Mouse (Mus musculus) thymus, adult 2 months (tissue): ENCODE results near the gene Zbtb8os. TPM values are rescaled to one million over a fixed set of nuclear protein-coding genes. Genes with fewer than 3 reads are reported as not detected.

ENCODE experiments used
- DNase-seq: peaks from one replicate; pipeline ENCODE4 v3.0.0; 2021
- H3K27ac ChIP-seq: fragments of 200-500 bp; 2 replicates; pipeline ENCODE4 v1.5.1; 2012; ENCODE audit warnings: low read length, control low read depth; ENCODE audit not compliant: control insufficient read depth, insufficient read depth
- H3K27me3 ChIP-seq: fragments of 200-500 bp; 2 replicates; pipeline ENCODE4 v1.6.1; 2012; ENCODE audit warnings: mild to moderate bottlenecking, low read length, moderate library complexity, mixed read lengths; ENCODE audit not compliant: control insufficient read depth, insufficient read depth
- H3K36me3 ChIP-seq: fragments of 200-500 bp; 2 replicates; pipeline ENCODE4 v1.6.1; 2012; ENCODE audit warnings: mild to moderate bottlenecking, low read length, moderate library complexity; ENCODE audit not compliant: control insufficient read depth, insufficient read depth
- H3K4me1 ChIP-seq: fragments of 200-500 bp; replicated peaks from 2 replicates; pipeline ENCODE4 v1.6.1; 2012; ENCODE audit warnings: low read length; ENCODE audit not compliant: control insufficient read depth, insufficient read depth
- H3K4me3 ChIP-seq: fragments of 200-500 bp; 2 replicates; pipeline ENCODE4 v1.5.1; 2012; ENCODE audit warnings: mild to moderate bottlenecking, low read length, control low read depth, moderate library complexity; ENCODE audit not compliant: control insufficient read depth, insufficient read depth
- CTCF ChIP-seq: fragments of 200-500 bp; IDR thresholded peaks from 2 replicates; pipeline ENCODE4 v1.5.1; 2012; ENCODE audit warnings: mild to moderate bottlenecking, control low read depth, low read length, moderate library complexity, borderline replicate concordance; ENCODE audit not compliant: control insufficient read depth, poor library complexity, insufficient read depth; ENCODE audit errors: extremely low read depth
- POLR2A ChIP-seq: fragments of 200-500 bp; IDR thresholded peaks from 2 replicates; pipeline ENCODE4 v1.6.1; 2012; ENCODE audit warnings: mild to moderate bottlenecking, low read length, control low read depth, moderate library complexity; ENCODE audit not compliant: control insufficient read depth, poor library complexity, insufficient read depth; ENCODE audit errors: extremely low read depth
- WGBS: fragments of 180-500 bp; shearing (Covaris S2); methylation state at CpG from one replicate; pipeline ENCODE4 v1.1.7; 2018; 5-methylcytosine and 5-hydroxymethylcytosine counted together
- polyA plus RNA-seq: library from polyadenylated mRNA; depleted of rRNA; stranded (reverse); fragments of >200 nt; gene quantifications from 2 replicates; pipeline ENCODE4 v1.2.3, GENCODE M21; 2012

Zbtb8os gene
- polyA plus RNA-seq, 1 experiment = 14.3 TPM

DNA sequence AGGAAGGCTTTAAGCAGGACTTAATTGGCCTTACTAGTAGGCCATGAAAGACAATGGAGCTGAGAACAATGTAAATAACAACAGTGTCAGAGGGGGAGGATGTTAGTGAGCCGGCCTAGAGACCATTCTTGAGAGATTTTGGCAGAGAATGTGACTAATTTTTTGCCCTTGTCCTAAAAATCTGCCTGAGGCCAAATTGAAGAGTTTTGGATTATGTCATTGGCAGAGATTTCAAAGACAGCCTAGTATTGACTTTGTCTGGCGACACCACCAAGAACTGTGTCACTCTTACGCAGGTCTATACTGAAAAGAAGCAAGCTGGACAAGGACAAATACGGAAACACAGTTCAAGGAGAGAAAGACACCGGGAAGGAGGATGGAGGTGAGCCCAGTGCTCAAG is 27.3 kb downstream of the Zbtb8os start:
- 93% methylated on average over 5 of the region's 5 CpGs for WGBS
- peaks cover 9% of the 10 kb centered on the region for H3K4me1 ChIP-seq

DNA sequence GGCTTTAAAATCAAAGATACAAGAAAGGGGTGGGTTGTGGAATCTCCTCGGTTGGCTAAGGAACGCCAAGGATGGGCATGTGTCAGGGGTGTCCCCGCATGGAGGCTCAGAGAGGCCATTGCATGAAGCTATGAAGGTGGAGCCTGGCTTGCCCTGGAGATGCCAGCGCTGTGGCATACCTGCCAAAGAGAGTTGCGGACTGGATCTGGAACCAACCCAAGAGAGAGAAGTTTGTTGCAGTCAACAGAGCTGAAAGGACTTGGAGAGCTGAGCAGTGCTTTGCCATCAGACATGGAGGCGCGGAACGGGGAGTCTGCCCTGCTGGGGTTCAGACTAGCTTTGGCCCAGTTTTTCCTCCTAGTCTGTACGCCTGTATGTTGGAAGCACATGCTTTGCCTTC is 28.0 kb downstream of the Zbtb8os start:
- DNase-seq = no peak
- 97% methylated on average over 9 of the region's 9 CpGs for WGBS
- TF ChIP-seq POLR2A (no peak), CTCF (no peak)
- Histone ChIP-seq H3K4me3 (no peak overlapping the region), H3K4me1 (peaks cover 9% of the 10 kb centered on the region), H3K27me3 (no peaks in the 10 kb centered on the region), H3K36me3 (no peaks in the 10 kb centered on the region), H3K27ac (no peak overlapping the region)

More for the DNA sequence above, 27.3 kb downstream of the Zbtb8os start:
- no peaks in the 10 kb centered on the region for H3K36me3 ChIP-seq
- TF ChIP-seq CTCF (no peak), POLR2A (no peak)
- no peak overlapping the region for H3K27ac ChIP-seq
- H3K27me3 ChIP-seq = no peaks in the 10 kb centered on the region
- H3K4me3 ChIP-seq = no peak overlapping the region
- DNase-seq = no peak

DNA sequence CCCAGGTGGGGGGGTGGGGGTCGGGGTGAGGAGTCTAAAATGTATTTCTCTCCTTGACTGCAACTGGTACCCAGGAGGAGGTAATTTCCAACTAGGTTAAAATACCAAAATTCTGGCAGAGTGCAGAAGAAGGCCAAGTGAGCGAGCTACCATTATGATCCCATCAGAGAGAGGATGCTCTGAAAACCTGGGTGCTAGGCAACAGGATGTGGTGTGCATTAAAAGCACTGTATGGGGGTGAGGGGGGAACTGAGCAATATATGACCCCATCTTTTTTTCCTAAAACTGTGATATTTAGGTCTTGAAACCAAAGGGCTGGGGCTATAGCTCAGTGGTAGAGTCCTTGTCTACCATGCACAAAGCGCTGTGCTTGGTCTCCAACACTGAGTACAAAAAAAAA is 28.9 kb downstream of the Zbtb8os start:
- 86% methylated on average over 3 of the region's 3 CpGs for WGBS
- Histone ChIP-seq H3K36me3 (no peaks in the 10 kb centered on the region), H3K27ac (peak overlapping the region; percentile 28; the same call in 1 of the 2 replicates), H3K4me1 (peaks cover 9% of the 10 kb centered on the region), H3K27me3 (no peaks in the 10 kb centered on the region), H3K4me3 (no peak overlapping the region)
- no peak for DNase-seq
- TF ChIP-seq POLR2A (no peak), CTCF (no peak)

DNA sequence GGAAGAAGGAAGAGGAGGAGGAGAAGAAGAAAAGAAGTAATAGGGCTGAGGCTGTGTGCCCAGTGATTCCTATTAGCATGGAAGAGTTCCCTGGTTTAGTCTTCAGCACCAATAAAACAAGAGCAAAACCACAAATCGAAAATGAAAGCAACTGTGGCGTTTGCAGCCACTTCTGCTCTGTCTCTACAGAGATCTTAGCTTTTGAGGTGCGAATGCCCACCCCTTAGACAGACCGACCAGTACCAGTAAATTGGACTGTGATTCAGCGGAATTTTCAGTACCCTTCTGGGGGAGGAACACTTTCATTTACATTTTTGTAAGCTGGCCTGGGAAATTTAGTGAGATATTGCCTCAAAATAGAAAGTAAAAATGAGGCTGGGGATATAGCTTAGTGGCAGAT is 29.7 kb downstream of the Zbtb8os start:
- Histone ChIP-seq H3K4me1 (peaks cover 9% of the 10 kb centered on the region), H3K36me3 (no peaks in the 10 kb centered on the region), H3K4me3 (no peak overlapping the region), H3K27me3 (no peaks in the 10 kb centered on the region), H3K27ac (no peak overlapping the region)
- WGBS = 5% methylated on average over 5 of the region's 5 CpGs
- DNase-seq = peak; percentile 25
- TF ChIP-seq CTCF (no peak), POLR2A (no peak)

DNA sequence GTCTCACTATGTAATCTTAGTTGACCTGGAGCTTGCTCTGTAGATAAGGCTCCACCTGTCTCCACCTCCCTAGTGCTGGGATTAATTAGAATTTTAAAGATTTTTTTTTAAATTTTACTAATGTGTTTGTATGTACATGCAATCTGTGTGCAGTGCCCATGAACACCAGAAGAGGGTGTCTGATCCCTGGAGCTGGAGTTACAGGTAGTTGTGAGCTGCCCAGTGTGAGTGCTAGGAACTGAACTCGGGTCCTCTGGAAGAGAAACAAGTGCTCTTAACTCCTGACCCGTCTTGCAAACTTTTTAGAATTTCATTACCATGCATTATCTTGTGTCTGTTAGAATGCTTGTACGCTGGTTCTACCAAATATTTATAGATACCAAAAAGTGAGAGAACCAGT is 35.9 kb downstream of the Zbtb8os start:
- H3K4me3 ChIP-seq = no peak overlapping the region
- no peak for DNase-seq
- peaks cover 6% of the 10 kb centered on the region for H3K4me1 ChIP-seq
- TF ChIP-seq CTCF (no peak), POLR2A (no peak)
- H3K27ac ChIP-seq = no peak overlapping the region
- no peaks in the 10 kb centered on the region for H3K27me3 ChIP-seq
- no peaks in the 10 kb centered on the region for H3K36me3 ChIP-seq
- over 99% methylated on average over 3 of the region's 3 CpGs for WGBS

DNA sequence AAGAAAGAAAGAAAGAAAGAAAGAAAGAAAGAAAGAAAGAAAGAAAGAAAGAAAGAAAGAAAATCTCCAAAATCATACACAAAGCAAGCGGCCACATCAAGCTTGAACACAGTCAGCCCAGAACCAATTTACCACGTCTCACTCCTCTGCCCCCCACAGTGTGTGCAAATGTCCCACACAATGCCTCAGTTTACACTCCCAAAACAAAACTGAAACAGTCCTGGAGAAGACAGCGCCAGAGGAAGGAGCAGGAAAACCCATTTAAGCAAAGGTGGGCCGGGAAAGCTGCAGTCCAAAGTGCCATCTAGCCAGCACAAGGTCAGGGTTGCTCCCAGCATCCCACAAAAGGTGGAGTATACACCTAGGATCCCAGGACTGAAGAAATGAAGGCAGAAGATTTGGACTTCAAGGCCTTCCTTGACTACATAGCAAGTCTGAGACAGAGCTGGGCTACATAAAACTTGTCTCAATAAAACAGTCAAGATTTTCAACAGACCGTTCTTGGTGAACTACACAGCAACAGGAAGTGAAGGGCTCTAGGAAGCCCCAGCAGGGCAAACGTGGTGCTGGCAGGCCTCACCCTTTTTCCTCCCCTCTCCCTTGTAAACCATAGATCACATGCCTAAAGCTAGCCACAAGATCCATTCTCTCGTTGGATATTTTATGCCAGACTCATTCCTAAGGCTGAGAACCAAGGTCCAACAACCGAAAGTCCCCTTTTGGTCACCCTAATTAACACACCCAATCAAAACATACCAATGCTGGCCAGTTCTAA is 37.9 kb downstream of the Zbtb8os start:
- TF ChIP-seq POLR2A = no peak
- TF ChIP-seq CTCF = no peak
- peak overlapping the region; percentile 31; the same call in 1 of the 2 replicates for H3K27ac ChIP-seq
- 56% methylated on average over 8 of the region's 8 CpGs for WGBS

DNA sequence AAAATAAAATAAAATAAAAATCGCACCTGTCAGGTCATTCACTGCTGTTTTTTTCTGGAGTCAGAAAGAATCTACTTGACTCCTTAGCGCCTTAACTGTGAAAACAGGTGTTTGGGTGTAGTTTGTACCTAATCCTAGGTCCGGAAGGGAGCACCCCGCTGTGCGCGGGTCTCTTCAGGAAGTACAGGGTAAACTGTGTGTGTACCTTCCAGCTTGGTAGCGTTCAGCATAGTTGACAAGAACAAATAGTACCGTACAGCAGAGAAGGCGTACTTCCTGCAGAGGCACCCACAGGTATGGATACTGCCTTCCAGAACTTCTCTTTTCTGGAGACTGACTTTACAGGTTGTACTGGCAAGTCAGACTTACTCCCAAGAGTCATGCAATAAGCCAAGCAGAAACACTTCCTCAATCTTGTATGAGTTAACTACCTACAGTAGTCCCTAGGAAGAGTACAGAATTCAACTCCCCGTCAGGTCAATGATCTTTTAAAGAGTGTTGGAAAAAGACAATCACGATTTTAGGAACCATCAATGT is 38.8 kb downstream of the Zbtb8os start:
- H3K36me3 ChIP-seq = no peaks in the 10 kb centered on the region
- 57% methylated on average over 11 of the region's 11 CpGs for WGBS
- no peaks in the 10 kb centered on the region for H3K27me3 ChIP-seq
- H3K27ac ChIP-seq = no peak overlapping the region
- no peak for DNase-seq
- peaks cover 10% of the 10 kb centered on the region for H3K4me1 ChIP-seq
- no peak overlapping the region for H3K4me3 ChIP-seq
- no peak for TF ChIP-seq CTCF
- TF ChIP-seq POLR2A = no peak

More for the DNA sequence above, 37.9 kb downstream of the Zbtb8os start:
- no peaks in the 10 kb centered on the region for H3K27me3 ChIP-seq
- DNase-seq = no peak
- no peak overlapping the region for H3K4me3 ChIP-seq
- H3K4me1 ChIP-seq = peaks cover 10% of the 10 kb centered on the region
- H3K36me3 ChIP-seq = no peaks in the 10 kb centered on the region
